Mouse (Mus musculus) heart, postnatal 0 days (tissue): ENCODE data around the gene Sat2.

ENCODE experiments used
- CTCF ChIP-seq: IDR thresholded peaks from 2 replicates; pipeline ENCODE4 v1.5.1; 2016; ENCODE audit warnings: antibody characterized with exemption, control low read depth, low read depth
- EP300 ChIP-seq: IDR thresholded peaks from 2 replicates; pipeline ENCODE4 v1.6.1; 2016; ENCODE audit warnings: antibody characterized with exemption, low read depth

DNA sequence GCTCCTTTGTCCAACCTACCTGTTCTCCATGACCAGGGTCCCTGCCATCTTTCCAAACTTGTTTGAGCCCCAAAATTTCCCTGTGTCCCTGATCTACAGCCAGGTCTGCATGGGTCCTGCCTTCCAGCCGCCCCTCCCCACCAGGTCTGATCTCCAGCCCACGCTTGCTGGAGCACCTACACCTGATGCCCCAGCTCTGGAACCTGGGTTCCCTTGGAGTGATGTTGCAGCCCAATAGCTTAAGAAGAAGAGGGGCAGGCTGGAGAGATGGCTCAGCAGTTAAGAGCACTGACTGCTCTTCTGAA is 15.4 kb upstream of the Sat2 start:
- TF ChIP-seq CTCF (no peak), EP300 (no peak)
